Mouse (Mus musculus): ENCODE results near the gene Gstm1. TPM values are rescaled to one million over a fixed set of nuclear protein-coding genes. Genes with fewer than 3 reads are reported as not detected.

Gene Gstm1
- polyA plus RNA-seq, 1 experiment from 2014 or later, result 25.7 TPM

DNA sequence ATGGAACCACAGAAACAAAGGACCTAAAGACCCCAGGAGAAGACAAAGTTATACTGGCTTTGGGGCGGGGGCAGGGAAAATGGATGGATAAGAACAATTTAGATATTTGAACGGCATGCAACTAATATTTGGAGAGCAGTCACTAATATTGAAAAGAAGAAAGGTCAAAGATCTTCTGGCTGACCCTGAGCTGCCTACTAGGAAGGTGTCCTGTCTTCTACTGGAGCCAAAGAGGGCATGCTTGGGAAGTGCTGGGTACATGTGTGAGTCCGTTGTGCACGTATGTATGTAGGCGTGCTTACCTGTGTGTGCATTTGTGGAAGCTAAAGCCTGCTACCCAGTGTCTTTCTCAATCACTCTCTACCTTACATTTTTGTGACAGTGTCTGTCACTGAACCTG, 51.1 kb downstream of the Gstm1 start:
- no peaks in the 10 kb centered on the region for H3K9me3 ChIP-seq (ENCODE audit: control insufficient read depth, low read length)
- H3K27me3 ChIP-seq (ENCODE audit: control insufficient read depth, insufficient read depth, low read length), result no peaks in the 10 kb centered on the region
- no peak overlapping the region for H3K4me2 ChIP-seq (ENCODE audit: low read depth, low read length, severe bottlenecking)
- no peaks in the 10 kb centered on the region for H3K4me1 ChIP-seq (replicated peaks; ENCODE audit: control insufficient read depth, insufficient read depth, low read length)
- no peak overlapping the region for H3K9ac ChIP-seq (ENCODE audit: low read length)
- WGBS, result 97% methylated on average over 5 of the region's 5 CpGs
- ATAC-seq (replicated peaks; ENCODE audit: low FRiP score) (no peak), DNase-seq (ENCODE audit: low spot score) (no peak)
- H3K36me3 ChIP-seq (ENCODE audit: control insufficient read depth, insufficient read depth, low read length), result no peaks in the 10 kb centered on the region
- no peak overlapping the region for H3K4me3 ChIP-seq (ENCODE audit: low read depth, low read length)
- no peak overlapping the region for H3K27ac ChIP-seq (ENCODE audit: low read depth, low read length)

DNA sequence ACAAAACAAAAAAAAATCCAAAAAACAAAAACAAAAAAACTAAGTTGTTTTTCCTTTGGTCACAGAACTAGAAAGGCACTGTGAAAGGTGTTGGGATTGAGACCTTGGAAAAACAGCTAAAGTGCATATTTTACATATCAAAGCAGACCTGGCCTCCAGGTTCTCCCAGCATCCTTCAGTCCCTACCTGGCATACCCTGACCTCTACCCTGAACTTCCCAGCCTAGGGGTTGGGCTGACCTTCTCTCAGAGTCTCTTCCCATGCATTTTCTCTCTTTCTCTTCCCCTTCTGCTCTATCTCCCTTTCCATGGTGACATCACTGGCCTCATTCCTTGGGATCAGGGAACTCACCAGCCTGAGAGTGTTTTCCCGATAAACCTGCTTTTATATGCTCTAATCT, 52.2 kb downstream of the Gstm1 start:
- Histone ChIP-seq H3K4me1 (replicated peaks; ENCODE audit: control insufficient read depth, insufficient read depth, low read length) (no peaks in the 10 kb centered on the region), H3K4me3 (ENCODE audit: low read depth, low read length) (no peak overlapping the region), H3K27ac (ENCODE audit: low read depth, low read length) (no peak overlapping the region), H3K27me3 (ENCODE audit: control insufficient read depth, insufficient read depth, low read length) (no peaks in the 10 kb centered on the region), H3K4me2 (ENCODE audit: low read depth, low read length, severe bottlenecking) (no peak overlapping the region), H3K9ac (ENCODE audit: low read length) (no peak overlapping the region), H3K36me3 (ENCODE audit: control insufficient read depth, insufficient read depth, low read length) (no peaks in the 10 kb centered on the region), H3K9me3 (ENCODE audit: control insufficient read depth, low read length) (no peaks in the 10 kb centered on the region)
- DNase-seq (ENCODE audit: low spot score) (no peak), ATAC-seq (replicated peaks; ENCODE audit: low FRiP score) (no peak)
- WGBS, result 83% methylated on average over 1 of the region's 1 CpGs

DNA sequence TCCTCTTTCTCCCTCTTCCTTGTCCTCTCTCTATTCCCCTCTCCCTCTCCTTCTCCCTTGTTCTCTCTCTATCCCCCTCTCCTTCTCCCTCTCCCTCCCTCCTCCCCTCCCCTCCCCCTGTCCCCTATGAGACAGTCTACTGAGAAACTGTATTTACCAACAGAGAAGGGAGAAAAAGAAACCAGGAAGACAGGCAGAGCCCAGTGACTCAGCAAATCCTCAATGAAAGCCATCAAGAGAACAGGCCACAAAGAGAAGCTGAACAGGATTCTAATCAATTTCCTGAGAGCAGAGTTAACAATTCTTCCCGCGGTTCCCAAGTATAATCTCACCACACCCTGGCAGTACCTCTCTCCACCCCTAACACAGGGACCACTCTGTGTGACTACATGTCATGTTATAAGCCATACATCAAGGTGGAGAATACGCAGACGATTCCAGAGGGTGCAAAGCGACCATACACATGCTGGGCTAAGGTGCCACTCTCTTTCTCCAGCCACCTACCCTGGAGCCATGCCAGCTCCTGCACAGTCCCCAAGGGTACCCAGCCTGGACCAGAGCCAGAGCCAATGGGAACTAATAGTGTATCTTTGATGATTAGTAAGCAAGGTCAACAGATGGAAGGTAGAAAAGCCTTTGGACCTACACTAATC, 53.0 kb downstream of the Gstm1 start:
- H3K4me3 ChIP-seq (ENCODE audit: low read depth, low read length), result no peak overlapping the region
- no peaks in the 10 kb centered on the region for H3K27me3 ChIP-seq (ENCODE audit: control insufficient read depth, insufficient read depth, low read length)
- H3K4me1 ChIP-seq (replicated peaks; ENCODE audit: control insufficient read depth, insufficient read depth, low read length), result no peaks in the 10 kb centered on the region
- H3K4me2 ChIP-seq (ENCODE audit: low read depth, low read length, severe bottlenecking), result no peak overlapping the region
- H3K9me3 ChIP-seq (ENCODE audit: control insufficient read depth, low read length), result no peaks in the 10 kb centered on the region
- no peak overlapping the region for H3K27ac ChIP-seq (ENCODE audit: low read depth, low read length)
- H3K36me3 ChIP-seq (ENCODE audit: control insufficient read depth, insufficient read depth, low read length), result no peaks in the 10 kb centered on the region
- no peak overlapping the region for H3K9ac ChIP-seq (ENCODE audit: low read length)
- ATAC-seq (replicated peaks; ENCODE audit: low FRiP score) (no peak), DNase-seq (ENCODE audit: low spot score) (no peak)
- 65% methylated on average over 5 of the region's 5 CpGs for WGBS

DNA sequence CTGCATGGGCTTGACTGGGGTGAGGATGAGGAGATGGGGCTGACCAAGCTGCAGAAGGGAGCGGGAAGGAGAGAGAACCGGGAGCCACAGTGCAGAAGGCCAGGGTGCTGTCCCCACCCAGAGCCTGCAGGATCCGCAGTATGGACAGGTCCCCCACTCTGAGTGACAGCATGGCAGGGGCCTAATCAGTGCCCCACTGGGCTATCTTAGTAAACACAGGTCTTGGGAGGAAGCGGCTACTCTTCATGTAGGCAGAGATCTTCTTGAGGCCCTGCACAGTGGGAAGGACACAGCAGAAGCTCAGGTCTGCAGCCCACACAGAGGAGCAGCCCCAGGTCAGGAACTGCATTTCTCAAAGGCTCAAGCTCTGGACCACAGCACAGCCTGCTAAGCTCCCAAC, 53.7 kb downstream of the Gstm1 start:
- ATAC-seq (replicated peaks; ENCODE audit: low FRiP score) (no peak), DNase-seq (ENCODE audit: low spot score) (no peak)
- 74% methylated on average over 4 of the region's 4 CpGs for WGBS
- H3K4me1 ChIP-seq (replicated peaks; ENCODE audit: control insufficient read depth, insufficient read depth, low read length), result no peaks in the 10 kb centered on the region
- no peak overlapping the region for H3K4me2 ChIP-seq (ENCODE audit: low read depth, low read length, severe bottlenecking)
- H3K4me3 ChIP-seq (ENCODE audit: low read depth, low read length), result no peak overlapping the region
- H3K9me3 ChIP-seq (ENCODE audit: control insufficient read depth, low read length), result no peaks in the 10 kb centered on the region
- no peak overlapping the region for H3K9ac ChIP-seq (ENCODE audit: low read length)
- H3K27me3 ChIP-seq (ENCODE audit: control insufficient read depth, insufficient read depth, low read length), result no peaks in the 10 kb centered on the region
- H3K36me3 ChIP-seq (ENCODE audit: control insufficient read depth, insufficient read depth, low read length), result no peaks in the 10 kb centered on the region
- H3K27ac ChIP-seq (ENCODE audit: low read depth, low read length), result no peak overlapping the region

Other genes starting within 250 kb of the Gstm1 start
- not detected in 2 replicates for gene Eps8l3, start 140.7 kb downstream of the Gstm1 start, polyA plus RNA-seq (2014; fragmentation: Nextera tagmentation; extraction: Ambion mirVana)
- 222 and 238 TPM in 2 replicates for gene Gstm5, start 122.2 kb downstream of the Gstm1 start, polyA plus RNA-seq (2014; fragmentation: Nextera tagmentation; extraction: Ambion mirVana)
- gene Gstm7, start 86.2 kb downstream of the Gstm1 start, polyA plus RNA-seq (2014; fragmentation: Nextera tagmentation; extraction: Ambion mirVana), result 42.9 and 53.5 TPM in 2 replicates
- 9.1 and 13.6 TPM in 2 replicates for gene Gstm6, start 74.2 kb downstream of the Gstm1 start, polyA plus RNA-seq (2014; fragmentation: Nextera tagmentation; extraction: Ambion mirVana)
- not detected in 2 replicates for gene Gstm3, start 48.7 kb downstream of the Gstm1 start, polyA plus RNA-seq (2014; fragmentation: Nextera tagmentation; extraction: Ambion mirVana)
- gene Gstm2, start 31.5 kb downstream of the Gstm1 start, polyA plus RNA-seq (2014; fragmentation: Nextera tagmentation; extraction: Ambion mirVana), result 10.6 and 13.3 TPM in 2 replicates
- 11.8 and 14.3 TPM in 2 replicates for gene Gstm4, start 26.9 kb upstream of the Gstm1 start, polyA plus RNA-seq (2014; fragmentation: Nextera tagmentation; extraction: Ambion mirVana)
- 45.1 and 45.7 TPM in 2 replicates for gene Ampd2, start 68.7 kb upstream of the Gstm1 start, polyA plus RNA-seq (2014; fragmentation: Nextera tagmentation; extraction: Ambion mirVana)
- 0.33 and 0.99 TPM in 2 replicates for gene Gnat2, start 74.8 kb upstream of the Gstm1 start, polyA plus RNA-seq (2014; fragmentation: Nextera tagmentation; extraction: Ambion mirVana)
- gene Gnai3, start 128.2 kb upstream of the Gstm1 start, polyA plus RNA-seq (2014; fragmentation: Nextera tagmentation; extraction: Ambion mirVana), result 210 and 213 TPM in 2 replicates
- 0.25 and 0.32 TPM in 2 replicates for gene Gpr61, start 136.9 kb upstream of the Gstm1 start, polyA plus RNA-seq (2014; fragmentation: Nextera tagmentation; extraction: Ambion mirVana)
- 4.2 and 5.2 TPM in 2 replicates for gene Amigo1, start 168.4 kb upstream of the Gstm1 start, polyA plus RNA-seq (2014; fragmentation: Nextera tagmentation; extraction: Ambion mirVana)
- gene Cyb561d1, start 183.2 kb upstream of the Gstm1 start, polyA plus RNA-seq (2014; fragmentation: Nextera tagmentation; extraction: Ambion mirVana), result 3.1 and 3.2 TPM in 2 replicates
- gene Atxn7l2, start 193.0 kb upstream of the Gstm1 start, polyA plus RNA-seq (2014; fragmentation: Nextera tagmentation; extraction: Ambion mirVana), result 22.3 and 24.3 TPM in 2 replicates
- 2.3 and 3.5 TPM in 2 replicates for gene Sypl2, start 208.7 kb upstream of the Gstm1 start, polyA plus RNA-seq (2014; fragmentation: Nextera tagmentation; extraction: Ambion mirVana)
- gene Psma5, start 239.0 kb upstream of the Gstm1 start, polyA plus RNA-seq (2014; fragmentation: Nextera tagmentation; extraction: Ambion mirVana), result 277 and 297 TPM in 2 replicates

Measured in forebrain, embryonic 11.5 days (tissue).